Mouse (Mus musculus) neural tube, embryonic 15.5 days (tissue): ENCODE results near the gene Ift88. TPM values are rescaled to one million over a fixed set of nuclear protein-coding genes. Genes with fewer than 3 reads are reported as not detected.
A peak's percentile ranks its signal among the peaks of the same experiment; 100 is the strongest.
"Not testable (repeated sequence)": the region's sequence is repeated elsewhere in the genome, so short reads cannot be mapped to it uniquely, and the experiment has no call there.

Experiments used
- ATAC-seq: fragments of 200-750 bp; cut with Nextera tagmentation; 2 replicates; pipeline ENCODE4 v1.8.0; 2017; ENCODE audit warnings: mild to moderate bottlenecking, moderate TSS enrichment, moderate library complexity; ENCODE audit not compliant: low FRiP score
- H3K27ac ChIP-seq: fragments of 300-500 bp; sonication (generic); replicated peaks from 2 replicates; pipeline ENCODE4 v1.5.1; 2015; ENCODE audit warnings: mild to moderate bottlenecking, inconsistent platforms
- H3K27me3 ChIP-seq: fragments of 300-500 bp; sonication (generic); replicated peaks from 2 replicates; pipeline ENCODE4 v1.6.1; 2015; ENCODE audit warnings: inconsistent platforms
- H3K36me3 ChIP-seq: fragments of 300-500 bp; sonication (generic); 2 replicates; pipeline ENCODE4 v1.6.1; 2015; ENCODE audit warnings: inconsistent platforms
- H3K4me1 ChIP-seq: fragments of 300-500 bp; sonication (generic); 2 replicates; pipeline ENCODE4 v1.6.1; 2015; ENCODE audit warnings: inconsistent platforms
- H3K4me2 ChIP-seq: fragments of 300-500 bp; sonication (generic); 2 replicates; pipeline ENCODE4 v1.6.1; 2015; ENCODE audit warnings: inconsistent platforms, mild to moderate bottlenecking, moderate library complexity
- H3K4me3 ChIP-seq: fragments of 300-500 bp; sonication (generic); replicated peaks from 2 replicates; pipeline ENCODE4 v1.5.1; 2015; ENCODE audit warnings: mild to moderate bottlenecking, inconsistent platforms
- H3K9ac ChIP-seq: fragments of 300-500 bp; sonication (generic); replicated peaks from 2 replicates; pipeline ENCODE4 v1.6.1; 2015; ENCODE audit warnings: mild to moderate bottlenecking, inconsistent platforms
- H3K9me3 ChIP-seq: fragments of 300-500 bp; sonication (generic); replicated peaks from 2 replicates; pipeline ENCODE4 v1.6.1; 2016; ENCODE audit warnings: inconsistent platforms
- WGBS: fragments of 180-500 bp; shearing (Covaris S2); methylation state at CpG from one replicate; pipeline ENCODE4 v1.1.7; 2015; ENCODE audit warnings: mixed read lengths; 5-methylcytosine and 5-hydroxymethylcytosine counted together
- polyA plus RNA-seq: library from polyadenylated mRNA; unstranded; fragments of >200 nt; fragmentation: Nextera tagmentation; extraction: Ambion mirVana; gene quantifications from 2 replicates; pipeline ENCODE4 v1.2.1, GENCODE M21; 2015

Ift88 gene
- polyA plus RNA-seq, 1 experiment from 2014 or later: 18.3 TPM

DNA sequence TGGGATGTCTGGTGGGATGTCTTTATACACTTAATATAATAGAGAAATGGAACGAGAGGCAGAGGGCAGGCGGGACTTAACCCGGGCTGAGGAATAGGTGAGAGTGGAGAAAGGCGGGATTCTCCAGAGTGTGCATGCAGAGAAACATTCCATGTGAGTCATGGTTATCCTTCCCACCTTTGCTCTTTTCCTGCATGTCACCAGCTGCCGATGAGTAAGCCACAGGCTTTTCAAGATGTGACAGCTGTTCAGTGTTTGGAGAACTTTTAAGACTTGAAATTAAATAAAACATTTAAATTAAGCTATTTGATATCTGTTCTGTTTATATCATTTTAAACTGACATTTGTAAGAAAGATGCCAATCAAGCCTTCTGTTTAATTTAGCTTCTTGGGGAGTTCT lies 36.0 kb downstream of the Ift88 start:
- Histone ChIP-seq H3K36me3 (peaks cover 9% of the 10 kb centered on the region), H3K27ac (no peak overlapping the region), H3K4me1 (no peaks in the 10 kb centered on the region), H3K9ac (no peak overlapping the region), H3K9me3 (no peaks in the 10 kb centered on the region), H3K4me2 (no peak overlapping the region), H3K27me3 (no peaks in the 10 kb centered on the region), H3K4me3 (no peak overlapping the region)
- no peak for ATAC-seq
- WGBS: 95% methylated on average over 5 of the region's 5 CpGs

DNA sequence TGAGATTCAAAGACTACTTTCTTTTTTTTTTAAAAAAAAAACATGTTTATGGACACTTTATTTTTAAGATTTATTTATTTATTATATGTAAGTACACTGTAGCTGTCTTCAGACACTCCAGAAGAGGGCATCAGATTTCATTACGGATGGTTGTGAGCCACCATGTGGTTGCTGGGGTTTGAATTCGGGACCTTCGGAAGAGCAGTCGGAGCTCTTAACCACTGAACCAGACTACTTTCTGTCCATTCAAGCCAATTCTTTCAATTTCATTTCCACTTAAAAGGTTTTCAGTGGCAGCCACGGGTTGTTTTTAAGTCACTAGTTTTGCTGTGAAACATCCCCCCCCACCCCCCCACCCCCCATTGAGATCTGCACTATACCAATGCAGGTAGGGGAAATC lies 36.5 kb downstream of the Ift88 start:
- ATAC-seq: not testable (repeated sequence)

DNA sequence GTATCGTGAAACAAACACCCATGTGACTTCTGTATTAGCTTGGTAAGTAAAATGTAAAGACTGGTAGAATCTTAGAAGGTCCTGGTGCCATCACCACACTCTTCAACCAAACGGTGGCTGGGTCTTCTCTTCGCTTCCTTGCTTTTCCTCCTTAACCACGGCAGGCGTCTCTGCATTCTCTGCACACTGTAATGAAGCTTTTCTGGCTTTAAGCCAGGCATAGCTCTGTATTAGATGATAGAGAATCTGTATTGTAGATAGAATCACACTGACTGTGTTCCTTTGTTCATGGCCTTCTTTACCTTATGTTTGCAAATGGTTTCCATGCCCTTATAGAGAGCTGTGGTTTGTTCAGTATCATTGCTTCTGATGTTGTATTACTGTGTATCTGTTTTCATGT lies 39.0 kb downstream of the Ift88 start:
- ATAC-seq: no peak
- Histone ChIP-seq H3K4me2 (no peak overlapping the region), H3K9me3 (no peaks in the 10 kb centered on the region), H3K27ac (no peak overlapping the region), H3K9ac (no peak overlapping the region), H3K4me3 (no peak overlapping the region), H3K36me3 (peaks cover 6% of the 10 kb centered on the region; the same call in 1 of the 2 replicates), H3K27me3 (no peaks in the 10 kb centered on the region), H3K4me1 (no peaks in the 10 kb centered on the region)
- WGBS: 84% methylated on average over 5 of the region's 5 CpGs

More for the DNA sequence above, 36.5 kb downstream of the Ift88 start:
- H3K27me3 ChIP-seq, H3K4me1 ChIP-seq, H3K4me3 ChIP-seq, H3K4me2 ChIP-seq, H3K9me3 ChIP-seq, H3K27ac ChIP-seq, H3K9ac ChIP-seq, H3K36me3 ChIP-seq: not testable (repeated sequence)
- WGBS: 80% methylated on average over 5 of the region's 5 CpGs

DNA sequence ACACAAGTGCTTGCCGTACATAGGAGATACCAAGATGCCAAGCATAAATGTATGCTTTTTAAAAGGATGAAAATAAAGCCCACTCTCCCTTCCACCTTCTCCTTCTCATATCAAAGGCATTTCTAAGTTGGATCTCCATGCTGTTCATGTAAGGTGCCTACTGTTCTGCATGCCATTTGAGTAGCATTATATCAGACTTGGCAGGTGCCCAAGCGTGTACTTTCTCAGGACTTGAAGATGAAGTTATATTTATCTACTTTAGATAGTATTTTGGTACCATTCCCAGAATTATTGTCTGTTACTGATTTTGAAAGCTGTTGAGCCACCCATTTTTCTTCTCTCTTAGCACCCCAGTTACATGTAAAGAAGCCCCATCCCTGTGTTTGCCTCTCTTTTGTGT lies 51.2 kb downstream of the Ift88 start:
- Histone ChIP-seq H3K4me1 (no peaks in the 10 kb centered on the region), H3K9ac (no peak overlapping the region), H3K4me2 (no peak overlapping the region), H3K36me3 (peaks cover 20% of the 10 kb centered on the region), H3K27me3 (no peaks in the 10 kb centered on the region), H3K9me3 (no peaks in the 10 kb centered on the region), H3K27ac (no peak overlapping the region), H3K4me3 (no peak overlapping the region)
- ATAC-seq: no peak
- 89% methylated on average over 2 of the region's 2 CpGs for WGBS

DNA sequence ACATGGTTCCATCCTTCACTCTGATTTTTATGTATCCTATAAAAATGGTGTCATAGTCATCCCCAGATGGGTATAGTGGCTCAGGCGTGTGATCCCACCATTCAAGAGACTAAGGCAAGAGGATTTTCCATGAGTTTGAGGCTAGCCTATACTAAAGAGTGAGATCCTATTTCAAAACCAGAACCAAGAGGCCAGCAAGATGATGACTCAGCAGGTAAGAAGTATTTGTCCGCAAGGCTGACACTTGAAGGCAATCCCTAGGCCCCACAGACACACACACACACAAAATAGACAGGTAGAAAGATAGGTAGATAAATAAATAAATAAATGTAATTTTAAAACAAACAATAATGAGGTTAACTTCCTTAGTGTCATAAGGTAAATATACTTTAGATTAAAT lies 58.4 kb downstream of the Ift88 start:
- Histone ChIP-seq H3K4me3 (no peak overlapping the region), H3K36me3 (0 out of 2 replicates have a peak, but pooled peaks cover 2% of the 10 kb centered on the region), H3K27ac (no peak overlapping the region), H3K4me2 (no peak overlapping the region), H3K27me3 (no peaks in the 10 kb centered on the region), H3K4me1 (no peaks in the 10 kb centered on the region), H3K9me3 (no peaks in the 10 kb centered on the region), H3K9ac (no peak overlapping the region)
- 91% methylated on average over 2 of the region's 2 CpGs for WGBS
- ATAC-seq: no peak

DNA sequence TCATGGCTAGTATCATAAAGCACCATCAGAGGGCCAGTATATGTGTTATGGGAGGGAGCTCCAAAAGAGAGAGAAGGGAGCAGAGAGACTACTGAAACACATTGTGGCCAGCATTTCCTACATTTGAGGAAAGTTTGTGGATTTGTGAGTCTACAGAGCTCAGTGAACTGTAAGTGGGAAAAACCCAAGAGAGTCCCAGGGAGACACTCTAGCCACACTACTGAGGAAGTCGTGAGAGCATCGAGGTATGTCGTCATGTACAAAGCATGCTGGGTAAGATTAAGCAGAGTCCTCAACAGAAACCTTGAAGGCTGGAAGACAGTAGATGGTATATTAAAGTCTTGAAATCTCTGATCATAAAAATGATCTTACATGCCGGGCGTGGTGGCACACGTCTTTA lies 60.3 kb downstream of the Ift88 start:
- Histone ChIP-seq H3K36me3 (no peaks in the 10 kb centered on the region), H3K9ac (no peak overlapping the region), H3K4me2 (no peak overlapping the region), H3K4me3 (no peak overlapping the region), H3K9me3 (no peaks in the 10 kb centered on the region), H3K4me1 (no peaks in the 10 kb centered on the region), H3K27ac (no peak overlapping the region), H3K27me3 (no peaks in the 10 kb centered on the region)
- ATAC-seq: no peak
- WGBS: 96% methylated on average over 6 of the region's 6 CpGs

DNA sequence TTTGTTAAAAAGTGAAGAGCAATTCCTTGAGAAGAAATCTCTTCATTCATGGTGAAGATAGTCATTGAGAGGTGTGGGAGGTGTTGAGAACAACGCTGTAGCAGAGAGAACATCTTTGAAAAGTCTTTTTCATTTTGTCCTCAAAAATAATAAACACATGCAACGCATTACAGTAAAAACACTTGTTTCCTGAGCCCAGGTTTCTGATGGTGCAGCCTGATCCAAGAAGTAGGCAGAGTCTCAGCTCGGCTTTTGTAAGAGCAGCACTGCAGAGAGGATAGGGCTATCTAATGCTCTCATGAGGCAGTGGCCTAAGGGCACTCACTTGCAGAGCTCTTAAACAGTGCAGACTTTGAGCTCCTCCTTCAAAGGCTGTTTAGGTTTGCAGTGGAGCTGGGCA lies 65.8 kb downstream of the Ift88 start:
- H3K9ac ChIP-seq: no peak overlapping the region

DNA sequence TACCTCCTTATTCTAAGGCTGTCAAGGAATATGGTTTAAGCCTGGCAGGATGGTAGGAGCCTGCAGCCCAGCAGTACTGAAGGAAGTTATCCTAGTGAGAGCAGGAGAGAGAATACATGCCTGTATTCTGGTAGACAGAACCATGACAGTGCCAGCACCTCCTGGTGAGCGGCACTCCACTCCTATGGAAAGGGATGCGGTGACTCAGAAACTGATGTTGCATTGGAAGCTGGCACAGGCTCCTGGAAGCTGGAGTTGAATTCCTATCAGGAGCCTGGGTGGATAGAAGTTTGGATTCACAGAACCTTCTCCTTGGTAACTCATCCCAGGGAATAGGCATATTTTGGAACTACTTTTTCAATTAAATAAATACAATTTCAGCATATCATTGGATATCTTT lies 70.0 kb downstream of the Ift88 start:
- H3K9ac ChIP-seq: no peak overlapping the region
- no peak overlapping the region for H3K27ac ChIP-seq
- peaks cover 4% of the 10 kb centered on the region; the same call in 1 of the 2 replicates for H3K36me3 ChIP-seq
- no peak for ATAC-seq
- H3K27me3 ChIP-seq: no peaks in the 10 kb centered on the region
- 90% methylated on average over 2 of the region's 2 CpGs for WGBS
- H3K4me2 ChIP-seq: no peak overlapping the region
- H3K4me3 ChIP-seq: no peak overlapping the region
- no peaks in the 10 kb centered on the region for H3K9me3 ChIP-seq
- H3K4me1 ChIP-seq: no peaks in the 10 kb centered on the region

More for the DNA sequence above, 65.8 kb downstream of the Ift88 start:
- Histone ChIP-seq H3K4me3 (no peak overlapping the region), H3K4me1 (no peaks in the 10 kb centered on the region), H3K27ac (no peak overlapping the region), H3K4me2 (no peak overlapping the region), H3K36me3 (peaks cover 4% of the 10 kb centered on the region; the same call in 1 of the 2 replicates), H3K27me3 (no peaks in the 10 kb centered on the region), H3K9me3 (no peaks in the 10 kb centered on the region)
- WGBS: 83% methylated on average over 3 of the region's 3 CpGs
- ATAC-seq: no peak

DNA sequence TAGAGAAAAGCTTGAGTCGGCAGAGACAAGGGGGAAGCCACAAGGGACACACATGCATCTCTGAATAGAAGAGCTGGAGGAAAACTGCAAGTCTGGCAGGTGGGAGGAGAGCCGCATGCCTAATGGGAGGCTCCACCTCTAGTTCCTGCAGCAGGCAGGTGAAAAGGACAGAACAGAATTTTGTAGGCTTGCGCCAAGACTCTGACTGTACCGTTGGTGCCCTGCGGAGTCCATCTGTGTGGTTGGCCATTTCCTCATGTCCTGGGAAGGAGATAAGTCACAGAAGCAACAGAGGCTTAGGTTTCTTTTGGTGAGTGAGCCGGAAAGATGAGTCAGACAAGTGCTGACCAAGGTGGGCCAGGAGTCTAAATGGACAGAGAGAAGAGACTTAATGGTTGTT lies 79.9 kb downstream of the Ift88 start:
- Histone ChIP-seq H3K36me3 (peaks cover 6% of the 10 kb centered on the region; the same call in 1 of the 2 replicates), H3K4me2 (no peak overlapping the region), H3K9ac (no peak overlapping the region), H3K27me3 (no peaks in the 10 kb centered on the region), H3K4me1 (no peaks in the 10 kb centered on the region), H3K9me3 (no peaks in the 10 kb centered on the region), H3K4me3 (no peak overlapping the region), H3K27ac (no peak overlapping the region)
- ATAC-seq: no peak
- 88% methylated on average over 6 of the region's 6 CpGs for WGBS

DNA sequence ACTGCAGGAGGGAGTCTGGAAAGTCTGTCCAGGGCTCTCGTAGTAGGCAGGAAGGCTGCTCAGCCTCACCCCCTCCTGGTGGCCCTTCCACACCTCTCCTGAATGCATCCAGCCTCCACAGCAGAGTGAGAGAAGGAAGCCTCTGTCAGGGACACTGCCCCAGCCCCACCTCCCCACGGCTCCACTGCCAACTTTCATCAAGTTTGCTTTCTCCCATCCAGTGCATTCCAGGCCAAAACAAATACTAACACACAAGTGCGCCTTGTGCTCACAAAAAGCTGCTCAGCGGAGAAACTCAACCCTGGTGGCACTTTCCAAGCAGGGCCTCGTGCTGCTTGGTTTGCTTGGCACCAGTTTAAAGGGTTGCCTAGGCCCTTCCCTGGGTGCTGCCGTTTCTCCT lies 85.7 kb downstream of the Ift88 start:
- Histone ChIP-seq H3K4me1 (no peaks in the 10 kb centered on the region), H3K27ac (no peak overlapping the region), H3K9me3 (no peaks in the 10 kb centered on the region), H3K36me3 (no peaks in the 10 kb centered on the region), H3K27me3 (no peaks in the 10 kb centered on the region), H3K4me2 (no peak overlapping the region), H3K9ac (no peak overlapping the region), H3K4me3 (no peak overlapping the region)
- WGBS: 63% methylated on average over 6 of the region's 6 CpGs
- ATAC-seq: peak; percentile 63

DNA sequence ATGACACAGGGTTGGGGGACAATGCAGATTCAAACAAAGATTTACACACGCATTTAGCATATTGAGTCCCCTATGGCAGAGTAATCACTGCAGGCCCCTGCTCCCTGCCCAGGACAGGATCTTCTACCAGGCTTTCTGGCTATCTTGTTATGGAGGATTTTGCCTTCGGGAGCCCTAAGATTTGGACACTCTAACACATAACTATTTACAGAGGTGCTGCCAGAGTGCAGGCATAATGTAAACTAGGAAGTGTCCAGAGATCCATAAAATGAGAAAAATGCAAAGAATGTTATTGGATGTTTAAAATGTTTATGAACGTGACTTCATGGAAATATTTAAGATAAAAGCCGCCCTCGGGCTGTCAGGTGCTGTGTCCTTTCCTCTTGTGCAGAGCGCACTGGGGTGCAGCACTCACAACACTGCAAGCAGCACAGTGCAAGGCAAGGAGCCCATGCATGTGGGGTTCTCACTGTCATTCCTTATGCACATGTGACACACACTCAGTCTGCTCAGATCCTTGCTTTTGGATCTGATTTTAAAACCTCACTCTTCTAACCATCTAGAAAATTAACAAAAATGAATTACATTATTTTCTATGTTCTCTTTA lies 91.4 kb downstream of the Ift88 start:
- 82% methylated on average over 6 of the region's 6 CpGs for WGBS

DNA sequence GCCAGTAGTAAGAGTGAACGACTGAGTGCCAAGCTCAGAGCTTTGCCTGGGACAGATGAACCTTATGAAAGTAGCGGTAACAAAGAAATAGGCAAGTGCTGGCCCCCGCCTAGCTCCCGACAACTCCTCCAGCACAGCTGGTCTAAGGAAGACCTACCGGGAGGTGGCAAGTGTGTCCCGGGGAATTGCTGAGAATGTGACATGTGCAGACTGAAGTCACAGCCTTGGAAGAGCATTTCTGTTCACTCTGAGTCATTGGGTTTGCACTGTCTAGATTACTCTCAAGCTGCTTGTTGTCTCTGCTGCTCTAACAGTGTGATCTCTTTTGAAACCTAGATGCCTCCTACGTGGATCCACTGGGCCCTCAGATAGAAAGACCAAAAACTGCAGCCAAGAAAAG lies 93.1 kb downstream of the Ift88 start:
- ATAC-seq: no peak
- H3K27me3 ChIP-seq: no peaks in the 10 kb centered on the region
- H3K9ac ChIP-seq: no peak overlapping the region
- WGBS: 93% methylated on average over 7 of the region's 7 CpGs
- H3K9me3 ChIP-seq: no peaks in the 10 kb centered on the region
- H3K36me3 ChIP-seq: 0 out of 2 replicates have a peak, but pooled peaks cover 7% of the 10 kb centered on the region
- H3K4me1 ChIP-seq: no peaks in the 10 kb centered on the region
- H3K27ac ChIP-seq: no peak overlapping the region
- no peak overlapping the region for H3K4me3 ChIP-seq
- H3K4me2 ChIP-seq: no peak overlapping the region

More for the DNA sequence above, 91.4 kb downstream of the Ift88 start:
- no peak overlapping the region for H3K4me2 ChIP-seq
- H3K27me3 ChIP-seq: no peaks in the 10 kb centered on the region
- ATAC-seq: no peak
- no peak overlapping the region for H3K4me3 ChIP-seq
- H3K9me3 ChIP-seq: no peaks in the 10 kb centered on the region
- H3K4me1 ChIP-seq: no peaks in the 10 kb centered on the region
- no peak overlapping the region for H3K9ac ChIP-seq
- H3K27ac ChIP-seq: no peak overlapping the region
- 0 out of 2 replicates have a peak, but pooled peaks cover 7% of the 10 kb centered on the region for H3K36me3 ChIP-seq
